Mouse (Mus musculus): ENCODE data around the gene Lars2. TPM values are rescaled to one million over a fixed set of nuclear protein-coding genes. Genes with fewer than 3 reads are reported as not detected.

Lars2 gene
- total RNA-seq, 2 experiments from 2014 or later = 25.3 to 32.4 TPM

GRCm38 (mm10) chr9:123506270-123507146 is 139.8 kb downstream of the Lars2 start:
- DNase-seq (ENCODE audit: low spot score) = no peak

DNA sequence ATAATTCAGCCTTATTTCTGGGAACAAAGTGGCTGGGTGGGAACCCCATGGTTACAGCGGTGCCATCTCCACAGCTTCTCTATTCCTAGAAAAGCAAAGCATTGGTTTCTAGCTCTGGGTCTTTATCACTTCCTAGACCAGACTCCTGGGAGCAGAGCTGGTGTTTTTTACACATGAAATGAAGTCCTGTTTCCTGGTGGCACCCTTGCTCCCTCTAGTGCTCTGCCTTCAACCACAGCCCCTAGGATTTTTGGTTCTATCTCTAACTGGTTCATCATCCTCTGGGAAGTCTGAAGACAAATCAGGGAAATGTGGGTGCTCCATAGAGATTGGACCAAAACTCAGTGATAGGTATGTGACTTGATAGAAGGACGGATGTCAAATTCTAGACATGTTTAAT is 140.7 kb downstream of the Lars2 start:
- no peak for DNase-seq (ENCODE audit: low spot score)

DNA sequence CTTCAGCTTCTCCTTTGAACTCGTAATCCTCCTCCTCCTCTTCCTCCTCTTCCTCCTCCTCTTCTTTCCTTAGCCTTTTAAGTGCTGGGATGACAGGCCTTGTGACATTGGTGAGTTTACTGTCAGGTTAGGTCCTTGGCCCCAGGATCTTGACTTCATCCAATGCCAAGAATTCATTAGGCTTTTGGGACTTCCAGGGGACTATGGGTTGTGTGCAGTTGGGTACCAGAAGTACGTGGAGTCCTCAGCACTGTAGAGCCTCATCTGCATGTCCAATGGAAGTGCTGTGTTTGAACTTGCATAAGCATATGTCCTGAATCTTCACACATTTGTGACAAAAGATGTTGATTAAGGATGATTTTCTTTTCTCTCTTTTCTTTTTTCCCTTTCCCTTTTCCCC is 142.3 kb downstream of the Lars2 start:
- no peak for DNase-seq (ENCODE audit: low spot score)

GRCm38 (mm10) chr9:123509638-123510604 is 143.2 kb downstream of the Lars2 start:
- DNase-seq (ENCODE audit: low spot score) = no peak

GRCm38 (mm10) chr9:123510926-123511325 is 144.2 kb downstream of the Lars2 start:
- no peak for DNase-seq (ENCODE audit: low spot score)

Other genes with a start within 250 kb of the Lars2 start
- gene Clec3b, start 216.0 kb upstream of the Lars2 start, total RNA-seq (2021) = 10 to 100 TPM; 39.9 to 42.7 TPM
- not detected for gene Cdcp1, start 150.9 kb upstream of the Lars2 start, total RNA-seq (2021)
- gene Tmem158, start 106.2 kb upstream of the Lars2 start, total RNA-seq (2021) = under 1 TPM; 0.47 to 0.53 TPM
- gene Limd1, start 111.8 kb downstream of the Lars2 start, total RNA-seq (2021) = 10 to 100 TPM; 31.3 to 37.1 TPM
- gene Sacm1l, start 162.8 kb downstream of the Lars2 start, total RNA-seq (2021) = 10 to 100 TPM; 18.2 to 22.7 TPM

Data from gastrocnemius, adult 18-20 months (tissue).